Mouse (Mus musculus) erythroblast, embryonic 14.5 days (primary cell): ENCODE data around the gene Cyth4.

ENCODE experiments used
- GATA1 ChIP-seq: IDR thresholded peaks from 2 replicates; pipeline ENCODE4 v1.6.1; 2012; ENCODE audit warnings: low read length, inconsistent platforms, mixed read lengths
- TAL1 ChIP-seq: IDR thresholded peaks from 3 replicates; pipeline ENCODE4 v1.6.1; 2012; ENCODE audit warnings: low read length, inconsistent platforms, mixed read lengths

- TF ChIP-seq GATA1: no peak
- no peak for TF ChIP-seq TAL1
Measured at GRCm38 (mm10) chr15:78557693-78558535, 38.9 kb upstream of the Cyth4 start.
